Mouse (Mus musculus) thymus, postnatal 36 days (tissue): ENCODE data around the gene Onecut1.

ENCODE experiments used
- DNase-seq, 2 experiments: peaks; one replicate each; pipeline ENCODE4 v3.0.0; 2022; ENCODE audit warnings: mixed read lengths in 2 of 2

Gene Onecut1

GRCm38 (mm10) chr9:74912619-74913376, 51.1 kb downstream of the Onecut1 start:
- DNase-seq: no peak

- no peak for DNase-seq
These were observed 53.9 kb downstream of the Onecut1 start for GRCm38 (mm10) chr9:74915611-74916010.

GRCm38 (mm10) chr9:74920450-74920849, 58.7 kb downstream of the Onecut1 start:
- no peak for DNase-seq

GRCm38 (mm10) chr9:74921422-74921821, 59.7 kb downstream of the Onecut1 start:
- no peak for DNase-seq

GRCm38 (mm10) chr9:74922884-74923283, 61.2 kb downstream of the Onecut1 start:
- no peak for DNase-seq

DNA sequence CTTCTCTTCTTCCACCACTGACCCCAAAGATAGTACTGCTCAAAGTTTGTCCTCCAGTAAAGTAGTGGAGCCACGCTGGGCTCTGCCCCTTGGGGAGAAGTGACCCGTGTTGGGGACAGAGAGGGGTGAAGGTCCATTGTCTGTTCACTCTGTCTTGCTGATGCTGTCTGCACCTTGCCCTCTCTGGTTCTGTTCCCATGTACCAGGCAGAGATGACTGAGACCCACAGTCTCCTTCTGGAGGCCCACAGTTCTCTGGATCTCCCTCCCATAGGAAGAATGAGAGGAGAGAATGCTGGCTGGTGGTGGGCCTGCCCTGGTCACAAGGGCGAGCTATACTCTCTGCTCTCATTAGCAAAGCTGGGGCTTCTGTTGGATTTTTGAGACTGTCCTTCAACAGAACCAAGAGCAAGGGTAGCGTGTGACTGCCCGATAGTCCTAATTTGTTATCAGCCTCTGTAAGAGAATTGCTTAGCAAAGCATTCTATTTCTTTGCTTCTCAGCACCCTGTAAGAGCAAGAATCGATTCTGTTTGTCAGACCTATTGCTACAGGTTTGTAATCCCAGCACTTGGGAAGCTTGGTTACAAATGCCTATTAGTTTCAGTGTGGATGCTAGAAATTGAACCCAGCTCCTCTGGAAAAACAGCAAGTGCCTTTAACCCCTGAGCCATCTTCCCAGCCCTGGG, 61.7 kb downstream of the Onecut1 start:
- no peak for DNase-seq

DNA sequence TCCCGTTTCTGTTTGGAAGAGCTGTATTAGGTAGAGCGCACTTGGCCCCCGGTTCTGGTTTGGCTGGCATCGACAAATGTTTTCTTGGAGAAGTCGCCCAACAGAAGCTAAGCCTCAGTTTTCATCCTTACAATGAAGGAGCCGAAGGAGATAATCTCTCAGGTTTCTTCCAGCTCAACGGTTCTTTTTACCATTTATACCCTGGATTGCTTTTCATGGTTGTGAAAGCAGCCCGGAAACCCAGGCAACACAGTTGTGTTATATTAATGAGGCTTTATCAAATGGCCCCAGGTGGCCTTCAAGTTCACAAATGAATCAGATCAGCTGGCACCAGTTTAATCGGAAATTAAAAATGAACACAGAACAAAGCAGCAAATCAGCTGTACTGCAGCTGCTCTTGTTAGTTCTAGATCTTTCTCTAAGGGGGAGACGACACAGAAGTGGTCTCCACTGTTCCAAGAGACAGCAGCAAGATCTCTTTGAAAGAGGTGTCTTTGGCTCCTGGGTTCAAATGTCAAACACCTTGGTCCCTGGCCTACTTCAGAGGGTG, 63.6 kb downstream of the Onecut1 start:
- DNase-seq: no peak

DNA sequence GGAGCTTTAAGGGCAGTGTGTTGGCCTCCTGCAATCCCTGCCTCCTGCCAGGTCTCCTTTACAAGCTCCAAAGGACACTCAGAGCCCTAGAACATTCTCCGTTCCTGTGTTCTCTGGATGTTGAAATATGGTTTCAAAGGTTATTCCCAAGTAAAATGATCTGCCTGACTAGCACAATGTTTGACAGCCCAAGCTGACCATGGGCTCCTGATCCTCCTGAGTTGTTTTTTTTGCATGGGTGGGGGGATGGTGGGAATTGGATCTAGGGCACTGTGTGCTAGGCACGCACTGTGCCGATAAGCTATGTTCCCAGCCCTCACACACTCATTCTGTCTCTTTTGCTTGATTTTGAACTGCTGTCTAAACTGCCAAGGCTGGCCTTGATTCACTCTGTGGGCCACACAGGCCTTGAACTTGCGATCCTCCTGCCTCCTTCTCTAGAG, 68.3 kb downstream of the Onecut1 start:
- DNase-seq: no peak

GRCm38 (mm10) chr9:74930653-74931052, 68.9 kb downstream of the Onecut1 start:
- no peak for DNase-seq

DNA sequence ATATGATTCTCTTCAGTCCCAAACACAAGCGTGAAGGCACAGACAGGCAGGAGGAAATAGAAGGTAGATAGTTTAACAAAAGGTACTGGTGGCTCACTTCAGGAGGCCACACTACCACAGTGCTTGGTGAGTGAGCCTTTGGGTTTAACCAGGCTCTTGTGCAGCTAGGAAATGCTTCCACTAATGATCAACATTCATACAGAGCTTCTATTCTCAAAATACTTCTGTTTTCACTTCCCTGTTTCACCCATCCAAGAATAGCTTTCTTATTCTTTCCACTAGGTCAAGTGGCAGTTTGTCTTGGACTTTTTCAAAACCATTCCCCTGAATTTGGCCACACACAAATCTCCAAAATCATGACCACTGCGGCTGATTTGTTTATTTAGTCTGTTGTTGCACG, 73.6 kb downstream of the Onecut1 start:
- DNase-seq: no peak

DNA sequence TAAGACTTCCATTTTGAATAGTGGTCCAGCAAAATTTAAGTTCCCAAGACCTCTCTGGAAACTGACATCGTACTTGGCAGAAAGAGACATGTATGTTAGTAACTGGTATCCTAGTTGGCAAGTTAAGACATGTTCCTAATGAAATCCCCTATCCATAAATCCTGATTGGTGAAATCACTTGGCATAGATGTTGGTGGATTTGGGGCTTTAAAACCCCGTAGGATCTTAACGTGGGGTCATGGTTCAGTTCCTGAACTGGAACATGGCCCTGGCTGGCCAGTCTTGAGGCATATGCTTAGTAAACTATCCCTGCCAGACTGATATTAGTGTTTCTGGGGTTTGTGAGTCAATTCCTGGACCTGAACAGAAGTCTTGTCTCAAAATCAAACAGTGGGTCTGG, 76.0 kb downstream of the Onecut1 start:
- DNase-seq: no peak

GRCm38 (mm10) chr9:74938670-74939534, 77.2 kb downstream of the Onecut1 start:
- DNase-seq: no peak
